Mouse (Mus musculus) c-Kit-positive CD71-positive TER-119-negative erythroid progenitor cells, embryonic 14.5 days (primary cell): ENCODE results near the gene Rnf13.
A peak's percentile ranks its signal among the peaks of the same experiment; 100 is the strongest.
"Not testable (repeated sequence)": the region's sequence is repeated elsewhere in the genome, so short reads cannot be mapped to it uniquely, and the experiment has no call there.

Experiments used
- DNase-seq: peaks from one replicate; pipeline ENCODE4 v3.0.0-alpha.2; 2013; ENCODE audit warnings: low read depth

Rnf13 gene

GRCm38 (mm10) chr3:57735511-57736370, at the start of gene Rnf13:
Gene Rnf13, plus strand, starts transcription at chr3:57736062.
- peak; percentile 81 for DNase-seq

- no peak for DNase-seq
Measured at GRCm38 (mm10) chr3:57691772-57692171, 44.1 kb upstream of the Rnf13 start.

GRCm38 (mm10) chr3:57692719-57693118, 43.1 kb upstream of the Rnf13 start, which contains the start of gene Ankub1:
Gene Ankub1, minus strand, starts transcription at chr3:57692799.
- DNase-seq: no peak

- DNase-seq: no peak
Measured at GRCm38 (mm10) chr3:57696249-57696648, 39.6 kb upstream of the Rnf13 start.

GRCm38 (mm10) chr3:57696779-57697178, 39.1 kb upstream of the Rnf13 start:
- no peak for DNase-seq

GRCm38 (mm10) chr3:57714151-57714550, 21.7 kb upstream of the Rnf13 start:
- DNase-seq: no peak

GRCm38 (mm10) chr3:57732206-57732915, 3.5 kb upstream of the Rnf13 start:
- no peak for DNase-seq

- DNase-seq: no peak
Measured at GRCm38 (mm10) chr3:57736419-57737095, 695 bp downstream of the Rnf13 start.

- DNase-seq: no peak
Measured at GRCm38 (mm10) chr3:57739830-57740229, 4.0 kb downstream of the Rnf13 start.

- no peak for DNase-seq
Measured at GRCm38 (mm10) chr3:57748576-57749267, 12.9 kb downstream of the Rnf13 start.

- DNase-seq: no peak
Measured at GRCm38 (mm10) chr3:57776915-57777314, 41.1 kb downstream of the Rnf13 start.

- no peak for DNase-seq
Measured at GRCm38 (mm10) chr3:57788472-57788871, 52.6 kb downstream of the Rnf13 start.

GRCm38 (mm10) chr3:57789005-57789962, 53.4 kb downstream of the Rnf13 start:
- no peak for DNase-seq

GRCm38 (mm10) chr3:57791104-57791503, 55.2 kb downstream of the Rnf13 start:
- DNase-seq: no peak

GRCm38 (mm10) chr3:57795071-57795470, 59.2 kb downstream of the Rnf13 start:
- not testable (repeated sequence) for DNase-seq

GRCm38 (mm10) chr3:57815447-57815846, 79.6 kb downstream of the Rnf13 start:
- no peak for DNase-seq

- no peak for DNase-seq
Measured at GRCm38 (mm10) chr3:57825866-57826265, 90.0 kb downstream of the Rnf13 start.

- DNase-seq: no peak
Measured at GRCm38 (mm10) chr3:57833585-57833984, 97.7 kb downstream of the Rnf13 start.

GRCm38 (mm10) chr3:57836911-57837310, 101.0 kb downstream of the Rnf13 start:
- DNase-seq: no peak

- no peak for DNase-seq
Measured at GRCm38 (mm10) chr3:57843775-57844174, 107.9 kb downstream of the Rnf13 start.
